Mouse (Mus musculus) small intestine, adult 2 months (tissue): ENCODE measurements around the gene Wwox.

Source experiments
- CTCF ChIP-seq: fragments of 200-500 bp; IDR thresholded peaks from 2 replicates; pipeline ENCODE4 v1.5.1; 2012; ENCODE audit warnings: low read depth, mild to moderate bottlenecking, control low read depth, inconsistent platforms, low read length, moderate library complexity, mixed read lengths; ENCODE audit not compliant: insufficient replicate concordance, insufficient read length; ENCODE audit errors: extremely low read depth
- POLR2A ChIP-seq: fragments of 200-500 bp; IDR thresholded peaks from 2 replicates; pipeline ENCODE4 v1.6.1; 2012; ENCODE audit warnings: low read depth, mild to moderate bottlenecking, control low read depth, inconsistent platforms, low read length, moderate library complexity

DNA sequence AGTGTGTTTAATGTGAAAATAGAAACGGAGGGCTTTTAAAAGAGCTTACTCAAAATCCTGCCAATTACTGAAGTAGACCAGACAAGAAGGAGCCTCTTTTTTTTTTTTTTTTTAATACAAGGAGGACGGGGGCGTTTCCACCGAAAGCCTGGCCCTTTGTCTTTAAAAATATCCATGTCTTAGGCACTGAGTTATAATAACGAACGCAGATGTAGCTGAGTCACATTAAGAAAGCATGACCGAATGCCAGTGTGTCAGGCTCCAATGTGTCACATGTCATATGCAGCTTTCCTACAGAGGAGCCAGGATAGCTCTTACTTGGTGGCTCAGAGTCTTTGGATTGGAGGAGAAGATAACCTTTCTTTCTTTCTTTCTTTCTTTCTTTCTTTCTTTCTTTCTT is 567.8 kb downstream of the Wwox start:
- TF ChIP-seq CTCF = no peak
- no peak for TF ChIP-seq POLR2A
